Mouse (Mus musculus): ENCODE data around the gene Vdr.

GRCm38 (mm10) chr15:97942538-97942937 lies 32.1 kb upstream of the Vdr start:
- TF ChIP-seq CTCF (conservative IDR thresholded peaks at IDR 0.05; ENCODE audit: low read length) (no peak), NANOG (IDR thresholded peaks at IDR 0.05; ENCODE audit: borderline replicate concordance, low read length) (no peak), POU5F1 (IDR thresholded peaks at IDR 0.05; ENCODE audit: borderline replicate concordance, low read length) (no peak)
